Mouse (Mus musculus): Measurements from ENCODE around the gene Eif4ebp2.

DNA sequence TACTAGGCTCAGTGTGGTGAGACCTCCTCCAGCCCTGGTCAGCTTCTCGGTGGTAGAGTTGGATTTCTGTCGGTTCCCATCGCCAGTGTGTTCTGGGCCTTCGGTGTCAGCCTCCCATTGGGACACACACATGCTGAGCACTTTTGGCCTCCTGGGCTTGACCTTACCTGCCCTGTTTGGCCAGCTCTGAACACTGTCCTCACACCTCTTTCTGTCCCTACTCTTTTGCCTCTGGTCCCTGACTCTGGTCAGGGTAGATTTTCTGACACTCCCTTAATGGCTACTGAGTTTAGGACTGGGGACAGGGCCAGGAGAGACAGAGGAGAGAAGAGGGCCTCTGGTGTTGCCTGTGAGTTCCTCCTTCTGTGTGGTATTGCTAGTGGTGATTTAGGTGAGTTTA lies 27.5 kb upstream of the Eif4ebp2 start:
- TF ChIP-seq CTCF (IDR thresholded peaks at IDR 0.05; ENCODE audit: extremely low read depth, insufficient read length, insufficient replicate concordance, low read depth, low read length) (no peak), POLR2A (IDR thresholded peaks at IDR 0.05; ENCODE audit: low read depth, low read length) (no peak)
